Mouse (Mus musculus) adrenal gland, postnatal 10 days (tissue): ENCODE results near the gene Irx4. TPM values are rescaled to one million over a fixed set of nuclear protein-coding genes. Genes with fewer than 3 reads are reported as not detected.

Experiments
- total RNA-seq, 2 experiments: library from RNA; stranded (reverse); gene quantifications; 2 replicates each; pipeline ENCODE4 v1.2.3; 2021

Irx4 gene
- total RNA-seq, 2 experiments from 2014 or later, result not detected

Other genes with a start within 250 kb of the Irx4 start
- gene Mrpl36, start 68.0 kb downstream of the Irx4 start, total RNA-seq, result 10 to 100 TPM; 61.6 to 71.0 TPM
- gene Ndufs6, start 68.1 kb downstream of the Irx4 start, total RNA-seq, result 100 to 1,000 TPM; 409 to 487 TPM
- gene Lpcat1, start 206.7 kb downstream of the Irx4 start, total RNA-seq, result 10 to 100 TPM; 17.0 to 20.4 TPM